Mouse (Mus musculus): ENCODE measurements around the gene Thap7. TPM values are rescaled to one million over a fixed set of nuclear protein-coding genes. Genes with fewer than 3 reads are reported as not detected.
A peak's percentile ranks its signal among the peaks of the same experiment; 100 is the strongest.

Gene Thap7
- 52.0 and 56.9 TPM in 2 replicates for polyA plus RNA-seq (2016; fragmentation: Nextera tagmentation; extraction: Ambion mirVana)

DNA sequence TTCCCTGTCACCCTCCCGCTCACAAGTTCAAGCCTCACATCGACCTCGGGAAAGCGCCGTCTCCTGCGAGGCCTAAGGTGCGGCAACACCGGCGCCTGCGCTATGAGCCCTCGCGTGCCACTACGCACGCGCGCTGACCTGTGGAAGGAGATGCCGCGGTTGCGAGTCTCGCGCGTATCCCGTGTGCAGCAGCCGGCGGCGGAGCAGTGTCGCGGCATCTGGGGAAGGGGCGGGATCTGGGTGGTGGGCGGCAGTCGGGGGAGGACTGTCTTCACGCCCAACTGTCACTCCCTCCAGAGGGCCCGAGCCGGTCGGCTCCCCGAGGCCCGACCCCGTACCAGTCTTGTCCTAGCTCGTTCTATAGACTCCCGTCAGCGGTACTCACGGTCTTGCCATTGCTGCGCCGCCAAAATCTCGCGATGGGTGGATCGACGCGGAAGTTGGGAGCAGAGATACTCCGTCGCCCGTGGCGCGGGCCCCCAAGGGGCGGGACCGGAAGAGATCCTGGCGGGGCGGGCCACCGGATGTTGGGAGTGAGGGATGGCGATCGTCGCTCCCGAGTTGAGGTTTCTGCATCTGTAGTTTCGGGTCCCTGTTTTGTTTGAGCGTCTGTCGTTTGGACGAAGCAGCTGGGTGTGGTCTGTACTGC, at the start of gene Thap7:
Gene Thap7 (minus strand): TSS at position 497 of the 649 bp plus-strand sequence.
- peaks cover 33% of the 10 kb centered on the region for H3K36me3 ChIP-seq
- H3K9me3 ChIP-seq (replicated peaks) = no peaks in the 10 kb centered on the region
- WGBS = under 1% methylated on average over 67 of the region's 67 CpGs
- H3K27ac ChIP-seq (replicated peaks) = peak within 1 kb of the TSS; percentile 86
- no peaks in the 10 kb centered on the region for H3K27me3 ChIP-seq (ENCODE audit: low read depth, poor library complexity, severe bottlenecking)
- peak within 1 kb of the TSS; percentile 71 for H3K4me3 ChIP-seq
- peak; percentile 98 for DNase-seq (ENCODE audit: low spot score)
- H3K4me1 ChIP-seq = peaks cover 24% of the 10 kb centered on the region

DNA sequence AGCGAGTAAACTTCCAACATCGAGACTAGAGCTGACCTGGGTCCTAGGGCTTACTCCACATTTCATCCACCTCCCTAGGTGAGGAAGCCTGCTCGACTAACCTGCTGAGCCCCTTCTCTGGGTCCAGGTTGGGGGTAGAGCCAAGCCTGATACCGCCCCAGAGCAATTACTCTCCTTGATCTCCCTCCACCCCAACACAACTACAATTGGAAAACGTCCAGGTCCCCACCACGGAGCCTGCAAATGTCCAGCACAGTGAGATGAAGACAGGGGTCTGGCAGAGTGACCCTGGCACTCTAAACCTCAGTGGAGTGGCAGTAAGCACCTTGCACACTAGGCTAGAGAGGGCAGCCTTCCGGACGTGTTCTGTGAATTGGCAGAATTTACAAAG, 45.9 kb upstream of the Thap7 start:
- WGBS = 20% methylated on average over 8 of the region's 8 CpGs
- Histone ChIP-seq H3K27me3 (ENCODE audit: low read depth, poor library complexity, severe bottlenecking) (peaks cover 62% of the 10 kb centered on the region), H3K27ac (replicated peaks) (no peak overlapping the region; the same call in 1 of the 2 replicates)

DNA sequence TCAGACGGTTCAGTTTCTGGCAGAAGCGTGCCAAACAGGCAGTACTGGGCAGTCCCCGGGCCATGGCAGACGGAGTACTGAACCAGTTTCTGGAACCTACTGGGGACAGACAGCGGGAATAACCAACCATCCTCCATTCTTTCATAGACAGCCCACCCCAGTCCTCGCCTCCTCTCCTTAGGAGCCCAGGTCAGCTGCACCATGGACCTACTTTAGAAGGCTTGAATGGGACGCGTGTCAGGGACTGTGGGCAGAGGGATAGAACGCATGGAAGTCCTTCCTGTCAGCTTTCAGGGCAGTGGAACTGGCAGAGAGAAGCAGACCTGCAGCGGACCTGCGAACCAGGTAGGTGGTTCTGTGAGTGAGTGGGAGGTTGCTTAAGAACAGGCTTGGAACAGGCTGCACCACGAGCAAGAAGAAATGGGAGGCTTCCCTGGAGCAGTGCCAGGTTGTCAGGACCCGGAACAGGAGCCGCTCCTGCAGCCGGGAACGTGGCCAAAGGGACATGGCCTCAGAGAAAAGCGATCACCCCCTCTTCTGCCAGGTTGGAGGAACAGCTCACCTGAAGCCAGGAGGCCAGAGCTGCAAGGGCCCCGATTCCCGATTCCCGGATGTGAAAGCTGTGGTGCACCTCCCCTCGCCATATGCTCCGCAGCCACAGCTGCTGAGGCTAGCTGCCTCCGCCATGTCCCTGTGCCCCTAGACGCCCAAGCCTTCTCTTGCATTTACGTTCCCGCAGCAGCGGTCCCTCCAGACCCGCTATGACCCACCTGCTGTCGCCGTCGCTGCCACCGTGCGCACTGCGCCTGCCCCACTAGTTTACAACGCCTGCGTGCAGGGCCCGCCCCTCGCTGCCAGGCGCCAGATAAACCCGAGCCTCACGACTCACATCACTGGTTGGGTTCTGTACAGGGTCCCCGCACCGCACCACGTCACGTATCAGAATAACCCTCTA, 45.2 kb upstream of the Thap7 start:
- Histone ChIP-seq H3K36me3 (no peaks in the 10 kb centered on the region), H3K27me3 (ENCODE audit: low read depth, poor library complexity, severe bottlenecking) (peaks cover 62% of the 10 kb centered on the region), H3K9me3 (replicated peaks) (no peaks in the 10 kb centered on the region), H3K4me3 (peak overlapping the region; percentile 54), H3K4me1 (peaks cover 13% of the 10 kb centered on the region), H3K27ac (replicated peaks) (no peak overlapping the region; the same call in 1 of the 2 replicates)
- 14% methylated on average over 45 of the region's 45 CpGs for WGBS
- DNase-seq (ENCODE audit: low spot score) = peak; percentile 38

More for the DNA sequence above, 45.9 kb upstream of the Thap7 start:
- Histone ChIP-seq H3K36me3 (no peaks in the 10 kb centered on the region), H3K9me3 (replicated peaks) (no peaks in the 10 kb centered on the region), H3K4me1 (peaks cover 13% of the 10 kb centered on the region), H3K4me3 (peak overlapping the region; percentile 54)
- no peak for DNase-seq (ENCODE audit: low spot score)

DNA sequence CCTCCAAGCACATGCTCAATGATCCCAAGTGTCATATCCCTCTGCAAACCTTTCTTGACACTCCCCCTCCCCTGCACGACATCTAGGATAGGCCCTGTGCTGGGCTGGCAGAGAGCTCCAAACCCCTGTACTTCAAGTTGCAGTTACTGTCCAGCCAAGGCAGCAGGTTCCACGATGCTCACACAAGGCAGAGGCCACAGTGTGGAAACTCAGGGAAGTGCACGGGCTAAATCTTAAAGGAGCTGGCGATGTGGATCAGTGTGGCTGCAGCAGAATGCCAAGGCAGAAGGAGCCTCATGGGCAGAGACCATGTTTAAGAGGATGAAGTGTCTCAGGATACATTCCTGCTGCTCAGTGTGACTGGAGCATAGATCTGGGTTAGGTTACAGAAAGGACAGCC, 35.2 kb upstream of the Thap7 start:
- no peak for DNase-seq (ENCODE audit: low spot score)
- H3K36me3 ChIP-seq = no peaks in the 10 kb centered on the region
- H3K27ac ChIP-seq (replicated peaks) = no peak overlapping the region
- WGBS = 32% methylated on average over 4 of the region's 4 CpGs
- H3K4me3 ChIP-seq = no peak overlapping the region
- peaks cover 30% of the 10 kb centered on the region for H3K27me3 ChIP-seq (ENCODE audit: low read depth, poor library complexity, severe bottlenecking)
- no peaks in the 10 kb centered on the region for H3K9me3 ChIP-seq (replicated peaks)
- peaks cover 16% of the 10 kb centered on the region for H3K4me1 ChIP-seq

DNA sequence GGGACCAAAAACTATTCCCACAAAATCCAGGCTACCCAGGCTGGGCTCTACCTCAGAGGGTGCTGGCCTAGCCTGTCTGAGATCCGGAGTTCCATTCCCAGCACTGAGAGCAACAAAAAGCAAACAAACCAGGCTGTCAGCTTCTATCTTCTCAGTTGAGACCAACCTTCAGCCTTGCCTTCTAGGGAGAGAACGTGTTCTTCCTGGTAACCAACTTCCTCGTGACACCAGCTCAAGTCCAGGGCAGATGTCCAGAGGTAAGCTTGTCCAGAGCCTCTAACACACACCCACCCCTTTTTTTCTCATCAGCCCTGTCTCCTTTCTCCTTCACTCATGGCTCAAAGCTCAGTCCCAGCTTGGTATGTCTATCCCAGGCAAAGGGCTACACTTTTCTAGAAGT, 33.8 kb upstream of the Thap7 start:
- peaks cover 41% of the 10 kb centered on the region for H3K27me3 ChIP-seq (ENCODE audit: low read depth, poor library complexity, severe bottlenecking)
- no peak overlapping the region for H3K27ac ChIP-seq (replicated peaks)

DNA sequence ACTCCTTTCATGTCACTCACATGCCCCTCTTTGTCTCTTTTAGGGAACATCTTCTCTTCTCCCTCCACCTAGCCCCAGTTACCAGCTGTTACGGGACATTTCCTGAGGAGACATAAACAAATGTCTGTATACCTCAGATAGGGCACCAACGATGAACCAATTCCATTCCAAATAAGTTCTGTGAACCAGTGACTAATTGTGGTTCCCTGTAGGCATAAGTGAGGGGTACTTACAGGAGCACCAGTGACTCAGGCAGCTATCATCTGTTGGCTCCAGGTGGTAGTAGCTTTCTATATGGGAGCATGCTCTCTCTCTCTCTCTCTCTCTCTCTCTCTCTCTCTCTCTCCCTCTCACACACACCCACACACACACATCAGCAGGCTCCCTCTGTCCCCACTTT, 33.3 kb upstream of the Thap7 start:
- DNase-seq (ENCODE audit: low spot score) = no peak
- 85% methylated on average over 2 of the region's 2 CpGs for WGBS
- Histone ChIP-seq H3K4me1 (peaks cover 35% of the 10 kb centered on the region), H3K4me3 (no peak overlapping the region), H3K9me3 (replicated peaks) (no peaks in the 10 kb centered on the region), H3K27me3 (ENCODE audit: low read depth, poor library complexity, severe bottlenecking) (peaks cover 47% of the 10 kb centered on the region), H3K36me3 (no peaks in the 10 kb centered on the region), H3K27ac (replicated peaks) (no peak overlapping the region)

More for the DNA sequence above, 33.8 kb upstream of the Thap7 start:
- Histone ChIP-seq H3K4me1 (peaks cover 30% of the 10 kb centered on the region), H3K4me3 (no peak overlapping the region), H3K36me3 (no peaks in the 10 kb centered on the region), H3K9me3 (replicated peaks) (no peaks in the 10 kb centered on the region)
- no peak for DNase-seq (ENCODE audit: low spot score)
- 72% methylated on average over 3 of the region's 3 CpGs for WGBS

DNA sequence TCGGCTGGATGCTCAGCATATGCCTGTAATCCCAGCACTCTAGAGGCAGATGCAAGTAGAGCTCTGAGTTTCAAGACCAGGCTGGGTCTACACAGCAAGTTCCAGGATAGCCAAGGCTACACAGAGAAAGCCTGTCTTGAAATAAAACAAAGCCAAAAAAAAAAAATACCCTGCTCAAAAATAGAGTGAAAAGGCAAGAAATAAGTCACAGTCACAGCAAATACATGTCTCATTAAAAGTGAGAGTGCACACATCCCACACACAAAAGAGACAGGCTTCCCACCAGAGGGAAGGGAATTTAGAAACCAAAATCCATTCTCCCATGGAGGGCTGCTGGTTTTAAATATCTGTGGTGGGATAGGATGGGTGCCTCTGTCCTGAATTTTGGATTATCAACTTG, 32.6 kb upstream of the Thap7 start:
- WGBS = 36% methylated on average over 1 of the region's 1 CpGs
- peaks cover 48% of the 10 kb centered on the region for H3K27me3 ChIP-seq (ENCODE audit: low read depth, poor library complexity, severe bottlenecking)
- H3K36me3 ChIP-seq = no peaks in the 10 kb centered on the region

DNA sequence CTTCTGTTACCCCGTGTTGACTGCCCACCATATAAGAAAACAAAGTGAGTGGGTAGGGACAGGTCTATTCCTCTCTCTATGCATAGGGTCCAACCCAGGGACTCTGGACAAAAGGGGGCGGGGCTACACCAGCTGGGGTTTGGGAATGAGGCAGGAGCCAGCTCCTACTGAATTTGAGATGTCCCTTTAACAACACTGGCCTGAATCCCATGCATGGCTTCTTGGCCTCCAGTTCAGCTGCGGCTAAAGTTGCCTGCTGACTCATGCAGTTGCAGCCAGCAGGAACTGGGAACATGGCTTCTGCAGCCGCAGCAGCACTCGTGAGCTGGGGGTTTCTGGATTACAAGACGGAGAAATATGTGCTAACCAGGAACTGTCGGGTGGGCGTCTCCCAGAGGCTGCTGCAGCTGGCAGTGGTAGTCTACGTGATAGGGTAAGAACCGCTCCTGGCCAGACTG, 30.8 kb upstream of the Thap7 start, which contains the start of gene P2rx6:
Gene P2rx6 (plus strand): TSS at position 135 of the 458 bp plus-strand sequence.
- peak within 1 kb of the TSS; percentile 46 for H3K4me3 ChIP-seq
- peaks cover 50% of the 10 kb centered on the region for H3K4me1 ChIP-seq
- H3K9me3 ChIP-seq (replicated peaks) = no peaks in the 10 kb centered on the region
- H3K27me3 ChIP-seq (ENCODE audit: low read depth, poor library complexity, severe bottlenecking) = peaks cover 51% of the 10 kb centered on the region
- 4% methylated on average over 10 of the region's 10 CpGs for WGBS
- H3K36me3 ChIP-seq = no peaks in the 10 kb centered on the region
- DNase-seq (ENCODE audit: low spot score) = peak; percentile 73
- H3K27ac ChIP-seq (replicated peaks) = peak within 1 kb of the TSS; percentile 76

More for the DNA sequence above, 32.6 kb upstream of the Thap7 start:
- H3K9me3 ChIP-seq (replicated peaks) = no peaks in the 10 kb centered on the region
- H3K4me3 ChIP-seq = no peak overlapping the region
- H3K27ac ChIP-seq (replicated peaks) = no peak overlapping the region
- DNase-seq (ENCODE audit: low spot score) = no peak
- H3K4me1 ChIP-seq = peaks cover 42% of the 10 kb centered on the region

DNA sequence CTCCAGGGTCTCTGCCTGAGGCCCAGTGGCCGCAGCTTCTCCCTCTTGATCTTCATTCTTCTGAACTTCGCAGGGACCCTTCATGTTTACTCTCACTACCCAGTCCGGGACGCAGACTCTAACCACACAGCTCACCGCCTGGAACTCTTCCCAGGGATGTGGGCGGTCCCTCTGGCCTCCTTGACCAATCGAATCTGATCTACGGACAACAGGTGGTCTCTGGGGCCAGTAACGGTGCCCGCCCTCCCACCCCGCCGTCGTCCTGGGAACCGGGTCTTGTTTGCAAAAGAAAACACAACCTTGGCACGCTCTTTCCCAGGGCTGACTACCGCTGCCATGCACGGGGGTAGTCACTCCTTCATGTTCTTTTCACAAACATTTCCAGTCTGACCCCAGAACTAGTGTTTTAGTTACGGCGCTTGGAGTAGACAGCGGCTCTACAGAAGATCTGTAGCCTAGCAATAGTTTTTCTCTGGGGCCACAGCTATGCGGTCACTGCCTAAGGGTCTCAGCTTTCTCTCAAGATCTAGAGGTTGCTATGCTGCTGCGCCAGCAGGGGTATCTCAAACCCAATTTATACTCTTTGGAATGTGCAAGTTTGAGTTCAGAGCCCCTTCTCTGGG, 30.3 kb upstream of the Thap7 start, which contains the start of gene Lrrc74b:
Gene Lrrc74b (minus strand): TSS at position 120 of the 623 bp plus-strand sequence.
- under 1% methylated on average over 22 of the region's 22 CpGs for WGBS
- Histone ChIP-seq H3K9me3 (replicated peaks) (no peaks in the 10 kb centered on the region), H3K4me3 (peak within 1 kb of the TSS; percentile 46), H3K4me1 (peaks cover 50% of the 10 kb centered on the region), H3K36me3 (no peaks in the 10 kb centered on the region), H3K27ac (replicated peaks) (peak within 1 kb of the TSS; percentile 76), H3K27me3 (ENCODE audit: low read depth, poor library complexity, severe bottlenecking) (peaks cover 53% of the 10 kb centered on the region)
- peak; percentile 84 for DNase-seq (ENCODE audit: low spot score)

DNA sequence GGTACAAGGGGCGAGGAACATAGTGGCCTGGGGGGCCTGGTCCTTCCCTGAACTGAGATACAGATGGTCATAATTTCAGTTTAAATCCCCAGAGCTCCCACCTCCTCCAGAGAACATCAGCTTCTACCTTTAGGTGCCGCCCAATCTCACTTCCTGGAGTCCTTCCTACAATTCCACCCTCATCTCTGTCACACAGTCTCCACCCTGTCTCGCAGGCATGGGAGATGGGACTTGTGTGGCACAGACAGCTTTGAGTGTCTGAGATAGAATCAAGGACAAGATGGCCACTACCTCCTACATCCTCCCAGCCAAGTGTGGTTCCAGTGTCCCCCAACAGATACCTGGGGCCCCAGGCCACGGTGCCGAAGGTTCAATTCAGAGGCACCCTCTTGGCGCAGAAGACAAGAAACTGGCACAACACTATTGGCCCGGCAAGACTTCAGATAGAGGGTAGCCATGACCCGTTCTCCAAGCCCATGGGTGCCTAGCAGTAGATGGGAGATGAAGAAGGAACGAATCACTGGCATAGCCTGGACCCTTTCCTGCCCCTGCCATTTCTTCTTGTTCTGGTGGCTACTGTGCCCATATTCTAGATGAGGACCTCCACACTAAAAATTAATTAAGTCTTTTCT, 28.6 kb upstream of the Thap7 start:
- H3K27ac ChIP-seq (replicated peaks) = peak overlapping the region; percentile 87
- H3K4me1 ChIP-seq = peaks cover 66% of the 10 kb centered on the region
- H3K27me3 ChIP-seq (ENCODE audit: low read depth, poor library complexity, severe bottlenecking) = peaks cover 52% of the 10 kb centered on the region
- DNase-seq (ENCODE audit: low spot score) = no peak
- H3K9me3 ChIP-seq (replicated peaks) = no peaks in the 10 kb centered on the region
- H3K36me3 ChIP-seq = no peaks in the 10 kb centered on the region
- peak overlapping the region; percentile 45 for H3K4me3 ChIP-seq
- 64% methylated on average over 9 of the region's 9 CpGs for WGBS

DNA sequence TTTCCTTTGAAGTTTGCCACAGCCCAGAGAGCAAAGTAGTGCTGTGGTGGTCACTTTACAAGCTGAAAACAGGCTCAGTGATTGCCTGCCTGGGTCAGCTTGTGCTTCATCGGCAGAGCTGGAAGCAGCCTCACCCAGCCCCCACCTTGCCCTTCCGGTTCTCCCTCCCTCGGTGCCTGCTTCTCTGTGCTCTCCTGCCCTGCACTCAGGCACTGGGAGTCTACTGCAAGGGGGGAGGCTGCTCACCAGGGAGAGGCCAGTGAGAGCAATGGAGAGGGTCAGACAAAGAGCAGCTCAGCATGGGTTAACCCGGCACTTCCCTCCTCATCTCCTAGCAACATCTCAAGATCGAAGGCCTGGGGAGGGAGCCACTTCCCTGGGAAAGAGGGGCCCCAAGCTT, 27.9 kb upstream of the Thap7 start:
- Histone ChIP-seq H3K27me3 (ENCODE audit: low read depth, poor library complexity, severe bottlenecking) (peaks cover 45% of the 10 kb centered on the region), H3K4me1 (peaks cover 73% of the 10 kb centered on the region), H3K27ac (replicated peaks) (peak overlapping the region; percentile 87), H3K4me3 (peak overlapping the region; percentile 45), H3K9me3 (replicated peaks) (no peaks in the 10 kb centered on the region), H3K36me3 (no peaks in the 10 kb centered on the region)
- 0% methylated on average over 5 of the region's 5 CpGs for WGBS
- DNase-seq (ENCODE audit: low spot score) = peak; percentile 67

DNA sequence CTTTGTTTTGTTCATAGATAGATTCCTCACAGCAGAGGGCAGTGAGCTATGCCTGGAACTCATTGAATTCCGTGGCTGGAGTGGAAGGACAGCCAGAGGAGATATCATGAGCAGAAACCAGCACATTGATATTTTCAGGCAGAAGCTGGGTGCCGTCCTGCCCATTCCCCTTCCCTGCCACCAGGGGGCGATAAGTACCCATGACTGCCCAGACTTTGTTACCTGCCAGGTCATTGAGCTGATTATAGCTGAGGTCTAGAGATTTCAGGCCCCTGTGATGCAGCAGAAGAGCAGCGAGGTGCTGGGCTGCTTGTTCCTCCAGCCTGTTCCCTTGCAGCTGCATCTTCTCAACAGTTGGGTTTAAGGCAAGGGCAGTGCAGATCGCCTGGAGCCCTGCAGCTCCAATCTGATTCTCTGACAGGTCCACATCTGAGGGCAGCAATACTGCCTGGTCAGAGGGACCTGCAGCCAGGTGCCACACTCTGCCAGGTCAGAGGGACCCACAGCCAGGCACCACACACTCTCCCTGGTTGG, 27.1 kb upstream of the Thap7 start:
- no peaks in the 10 kb centered on the region for H3K36me3 ChIP-seq
- peaks cover 77% of the 10 kb centered on the region for H3K4me1 ChIP-seq
- peak; percentile 76 for DNase-seq (ENCODE audit: low spot score)
- peaks cover 39% of the 10 kb centered on the region for H3K27me3 ChIP-seq (ENCODE audit: low read depth, poor library complexity, severe bottlenecking)
- peak overlapping the region; percentile 45 for H3K4me3 ChIP-seq
- H3K9me3 ChIP-seq (replicated peaks) = no peaks in the 10 kb centered on the region
- under 1% methylated on average over 5 of the region's 5 CpGs for WGBS
- H3K27ac ChIP-seq (replicated peaks) = peak overlapping the region; percentile 87
